Mouse (Mus musculus): Measurements from ENCODE around the gene Sox15. TPM values are rescaled to one million over a fixed set of nuclear protein-coding genes. Genes with fewer than 3 reads are reported as not detected.
A peak's percentile ranks its signal among the peaks of the same experiment; 100 is the strongest.

Sox15 gene
- not detected in 2 replicates for polyA plus RNA-seq (2015; fragmentation: Nextera tagmentation; extraction: Ambion mirVana)

DNA sequence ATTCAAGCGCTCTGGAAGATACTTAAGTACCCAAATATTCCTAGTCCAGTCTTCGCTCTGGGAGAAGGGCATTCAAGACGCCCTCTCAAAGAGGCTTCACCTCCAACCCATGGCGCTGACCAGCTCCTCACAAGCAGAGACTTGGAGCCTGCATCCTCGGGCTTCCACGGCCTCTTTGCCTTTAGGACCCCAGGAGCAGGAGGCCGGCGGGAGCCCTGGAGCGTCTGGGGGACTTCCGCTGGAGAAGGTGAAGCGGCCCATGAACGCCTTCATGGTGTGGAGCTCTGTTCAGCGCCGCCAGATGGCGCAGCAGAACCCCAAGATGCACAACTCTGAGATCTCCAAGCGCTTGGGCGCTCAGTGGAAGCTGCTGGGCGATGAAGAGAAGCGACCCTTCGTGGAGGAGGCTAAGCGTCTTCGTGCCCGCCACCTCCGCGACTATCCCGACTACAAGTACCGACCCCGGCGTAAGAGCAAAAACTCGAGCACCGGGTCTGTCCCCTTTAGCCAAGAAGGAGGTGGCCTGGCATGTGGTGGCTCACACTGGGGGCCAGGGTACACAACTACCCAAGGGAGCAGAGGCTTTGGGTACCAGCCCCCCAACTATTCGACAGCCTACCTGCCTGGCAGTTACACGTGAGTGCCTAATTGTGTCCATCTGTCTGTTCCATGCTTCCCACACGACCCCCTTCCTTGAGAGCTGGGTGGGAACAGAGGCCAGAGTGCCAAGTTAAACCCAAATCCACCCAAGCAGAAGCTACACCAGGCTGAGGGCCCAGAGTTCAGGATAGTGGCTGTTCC, at the start of gene Sox15:
Gene Sox15, plus strand, starts transcription at position 51 of the 801 bp plus-strand sequence.
- no peaks in the 10 kb centered on the region for H3K27me3 ChIP-seq (ENCODE audit: control insufficient read depth, insufficient read depth, low read length)
- H3K27ac ChIP-seq (ENCODE audit: low read length), result 0 out of 2 replicates have a peak within 1 kb of the TSS, but pooled peaks have one; percentile 27
- no peaks in the 10 kb centered on the region for H3K9me3 ChIP-seq (replicated peaks; ENCODE audit: control insufficient read depth, low read length)
- H3K4me1 ChIP-seq (ENCODE audit: control insufficient read depth, insufficient read depth, low read length), result peaks cover 6% of the 10 kb centered on the region; the same call in 1 of the 2 replicates
- H3K4me2 ChIP-seq (ENCODE audit: low read depth, low read length), result peak within 1 kb of the TSS; percentile 39
- 0 out of 2 replicates have a peak, but pooled peaks have one; percentile 58 for ATAC-seq (replicated peaks; ENCODE audit: extremely low read depth, insufficient read depth, low FRiP score)
- H3K4me3 ChIP-seq (ENCODE audit: low read length), result no peak within 1 kb of the TSS
- 23% methylated on average over 34 of the region's 34 CpGs for WGBS
- peak within 1 kb of the TSS; percentile 56 for H3K9ac ChIP-seq (ENCODE audit: low read length)
- peaks cover 50% of the 10 kb centered on the region for H3K36me3 ChIP-seq (ENCODE audit: control insufficient read depth, insufficient read depth)

GRCm38 (mm10) chr11:69605726-69606490, 49.2 kb upstream of the Sox15 start, which contains the start of gene Atp1b2:
Gene Atp1b2 (minus strand): TSS chr11:69605942.
- peaks cover 22% of the 10 kb centered on the region for H3K4me1 ChIP-seq (ENCODE audit: control insufficient read depth, insufficient read depth, low read length)

GRCm38 (mm10) chr11:69606491-69606795, 48.7 kb upstream of the Sox15 start:
- Histone ChIP-seq H3K4me2 (ENCODE audit: low read depth, low read length) (peak overlapping the region; percentile 86), H3K36me3 (ENCODE audit: control insufficient read depth, insufficient read depth) (no peaks in the 10 kb centered on the region), H3K27ac (ENCODE audit: low read length) (no peak overlapping the region), H3K4me3 (ENCODE audit: low read length) (peak overlapping the region; percentile 65), H3K9ac (ENCODE audit: low read length) (peak overlapping the region; percentile 55; the same call in 1 of the 2 replicates), H3K4me1 (ENCODE audit: control insufficient read depth, insufficient read depth, low read length) (peaks cover 18% of the 10 kb centered on the region), H3K9me3 (replicated peaks; ENCODE audit: control insufficient read depth, low read length) (no peaks in the 10 kb centered on the region), H3K27me3 (ENCODE audit: control insufficient read depth, insufficient read depth, low read length) (no peaks in the 10 kb centered on the region)
- 69% methylated on average over 2 of the region's 2 CpGs for WGBS
- ATAC-seq (replicated peaks; ENCODE audit: extremely low read depth, insufficient read depth, low FRiP score), result no peak

More at GRCm38 (mm10) chr11:69605726-69606490, 49.2 kb upstream of the Sox15 start, which contains the start of gene Atp1b2:
- no peaks in the 10 kb centered on the region for H3K27me3 ChIP-seq (ENCODE audit: control insufficient read depth, insufficient read depth, low read length)
- peak within 1 kb of the TSS; percentile 82 for H3K9ac ChIP-seq (ENCODE audit: low read length)
- 3% methylated on average over 32 of the region's 32 CpGs for WGBS
- no peaks in the 10 kb centered on the region for H3K9me3 ChIP-seq (replicated peaks; ENCODE audit: control insufficient read depth, low read length)
- peak within 1 kb of the TSS; percentile 76 for H3K27ac ChIP-seq (ENCODE audit: low read length)
- peak within 1 kb of the TSS; percentile 65 for H3K4me3 ChIP-seq (ENCODE audit: low read length)
- no peaks in the 10 kb centered on the region for H3K36me3 ChIP-seq (ENCODE audit: control insufficient read depth, insufficient read depth)
- H3K4me2 ChIP-seq (ENCODE audit: low read depth, low read length), result peak within 1 kb of the TSS; percentile 86
- ATAC-seq (replicated peaks; ENCODE audit: extremely low read depth, insufficient read depth, low FRiP score), result peak; percentile 91

GRCm38 (mm10) chr11:69606832-69607231, 48.3 kb upstream of the Sox15 start:
- H3K4me2 ChIP-seq (ENCODE audit: low read depth, low read length), result no peak overlapping the region
- no peak for ATAC-seq (replicated peaks; ENCODE audit: extremely low read depth, insufficient read depth, low FRiP score)
- no peak overlapping the region for H3K9ac ChIP-seq (ENCODE audit: low read length)
- H3K36me3 ChIP-seq (ENCODE audit: control insufficient read depth, insufficient read depth), result no peaks in the 10 kb centered on the region
- WGBS, result 71% methylated on average over 2 of the region's 2 CpGs
- H3K27me3 ChIP-seq (ENCODE audit: control insufficient read depth, insufficient read depth, low read length), result no peaks in the 10 kb centered on the region
- H3K9me3 ChIP-seq (replicated peaks; ENCODE audit: control insufficient read depth, low read length), result no peaks in the 10 kb centered on the region
- H3K27ac ChIP-seq (ENCODE audit: low read length), result no peak overlapping the region
- peaks cover 14% of the 10 kb centered on the region for H3K4me1 ChIP-seq (ENCODE audit: control insufficient read depth, insufficient read depth, low read length)
- no peak overlapping the region for H3K4me3 ChIP-seq (ENCODE audit: low read length)

GRCm38 (mm10) chr11:69608525-69608924, 46.6 kb upstream of the Sox15 start:
- ATAC-seq (replicated peaks; ENCODE audit: extremely low read depth, insufficient read depth, low FRiP score), result no peak
- H3K36me3 ChIP-seq (ENCODE audit: control insufficient read depth, insufficient read depth), result no peaks in the 10 kb centered on the region
- 74% methylated on average over 3 of the region's 3 CpGs for WGBS

DNA sequence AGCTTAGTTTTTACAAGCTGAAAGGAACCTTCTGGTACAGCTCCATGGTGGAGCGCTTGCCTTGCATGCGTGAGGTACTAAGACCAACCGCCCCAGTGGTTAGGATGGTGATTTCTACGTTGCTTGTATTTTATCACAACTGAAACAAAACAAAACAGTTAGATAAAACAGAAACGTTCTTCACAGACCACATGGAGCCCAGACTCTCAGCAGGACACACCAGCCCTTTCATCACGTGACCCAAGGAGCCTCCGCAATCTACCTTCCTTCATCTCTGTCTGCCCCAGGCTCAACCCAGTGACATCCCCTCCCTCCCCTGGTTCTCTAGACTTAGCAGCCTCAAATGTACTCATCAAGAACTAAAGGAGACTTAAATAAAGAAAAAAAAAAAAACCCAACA, 45.7 kb upstream of the Sox15 start:
- Histone ChIP-seq H3K27me3 (ENCODE audit: control insufficient read depth, insufficient read depth, low read length) (no peaks in the 10 kb centered on the region), H3K4me1 (ENCODE audit: control insufficient read depth, insufficient read depth, low read length) (peaks cover 8% of the 10 kb centered on the region), H3K27ac (ENCODE audit: low read length) (no peak overlapping the region), H3K4me2 (ENCODE audit: low read depth, low read length) (no peak overlapping the region), H3K9ac (ENCODE audit: low read length) (no peak overlapping the region), H3K4me3 (ENCODE audit: low read length) (no peak overlapping the region), H3K36me3 (ENCODE audit: control insufficient read depth, insufficient read depth) (no peaks in the 10 kb centered on the region), H3K9me3 (replicated peaks; ENCODE audit: control insufficient read depth, low read length) (no peaks in the 10 kb centered on the region)
- WGBS, result 58% methylated on average over 7 of the region's 7 CpGs
- no peak for ATAC-seq (replicated peaks; ENCODE audit: extremely low read depth, insufficient read depth, low FRiP score)

More at GRCm38 (mm10) chr11:69608525-69608924, 46.6 kb upstream of the Sox15 start:
- no peak overlapping the region for H3K27ac ChIP-seq (ENCODE audit: low read length)
- no peaks in the 10 kb centered on the region for H3K9me3 ChIP-seq (replicated peaks; ENCODE audit: control insufficient read depth, low read length)
- H3K9ac ChIP-seq (ENCODE audit: low read length), result no peak overlapping the region
- no peak overlapping the region for H3K4me3 ChIP-seq (ENCODE audit: low read length)
- H3K4me1 ChIP-seq (ENCODE audit: control insufficient read depth, insufficient read depth, low read length), result peaks cover 6% of the 10 kb centered on the region
- no peaks in the 10 kb centered on the region for H3K27me3 ChIP-seq (ENCODE audit: control insufficient read depth, insufficient read depth, low read length)
- H3K4me2 ChIP-seq (ENCODE audit: low read depth, low read length), result no peak overlapping the region

- Histone ChIP-seq H3K4me3 (ENCODE audit: low read length) (no peak overlapping the region), H3K27me3 (ENCODE audit: control insufficient read depth, insufficient read depth, low read length) (peaks cover 3% of the 10 kb centered on the region; the same call in 1 of the 2 replicates), H3K4me1 (ENCODE audit: control insufficient read depth, insufficient read depth, low read length) (peaks cover 4% of the 10 kb centered on the region), H3K27ac (ENCODE audit: low read length) (no peak overlapping the region), H3K4me2 (ENCODE audit: low read depth, low read length) (no peak overlapping the region), H3K9ac (ENCODE audit: low read length) (no peak overlapping the region), H3K9me3 (replicated peaks; ENCODE audit: control insufficient read depth, low read length) (no peaks in the 10 kb centered on the region), H3K36me3 (ENCODE audit: control insufficient read depth, insufficient read depth) (no peaks in the 10 kb centered on the region)
- no peak for ATAC-seq (replicated peaks; ENCODE audit: extremely low read depth, insufficient read depth, low FRiP score)
- 43% methylated on average over 4 of the region's 4 CpGs for WGBS
These were observed 44.2 kb upstream of the Sox15 start for GRCm38 (mm10) chr11:69610899-69611298.

GRCm38 (mm10) chr11:69613553-69614256, 41.4 kb upstream of the Sox15 start:
- WGBS, result 11% methylated on average over 19 of the region's 19 CpGs
- H3K27ac ChIP-seq (ENCODE audit: low read length), result no peak overlapping the region
- H3K4me1 ChIP-seq (ENCODE audit: control insufficient read depth, insufficient read depth, low read length), result peaks cover 4% of the 10 kb centered on the region
- H3K4me2 ChIP-seq (ENCODE audit: low read depth, low read length), result peak overlapping the region; percentile 52
- H3K9me3 ChIP-seq (replicated peaks; ENCODE audit: control insufficient read depth, low read length), result no peaks in the 10 kb centered on the region
- no peaks in the 10 kb centered on the region for H3K36me3 ChIP-seq (ENCODE audit: control insufficient read depth, insufficient read depth)
- H3K4me3 ChIP-seq (ENCODE audit: low read length), result peak overlapping the region; percentile 13; the same call in 1 of the 2 replicates
- peak overlapping the region; percentile 60 for H3K9ac ChIP-seq (ENCODE audit: low read length)
- peak; percentile 71 for ATAC-seq (replicated peaks; ENCODE audit: extremely low read depth, insufficient read depth, low FRiP score)
- H3K27me3 ChIP-seq (ENCODE audit: control insufficient read depth, insufficient read depth, low read length), result peaks cover 3% of the 10 kb centered on the region; the same call in 1 of the 2 replicates
